Mouse (Mus musculus) embryo, embryonic 10 days (tissue): ENCODE measurements around the gene Gm16867.
"Not testable (repeated sequence)": the region's sequence is repeated elsewhere in the genome, so short reads cannot be mapped to it uniquely, and the experiment has no call there.

Source experiments
- DNase-seq: peaks from one replicate; pipeline ENCODE4 v3.0.0-alpha.2; 2015; ENCODE audit warnings: low spot score

Gm16867 gene

GRCm38 (mm10) chr14:69503174-69503573 lies at the start of gene Gm16867:
Gene Gm16867 (minus strand): TSS chr14:69503362.
- not testable (repeated sequence) for DNase-seq

DNA sequence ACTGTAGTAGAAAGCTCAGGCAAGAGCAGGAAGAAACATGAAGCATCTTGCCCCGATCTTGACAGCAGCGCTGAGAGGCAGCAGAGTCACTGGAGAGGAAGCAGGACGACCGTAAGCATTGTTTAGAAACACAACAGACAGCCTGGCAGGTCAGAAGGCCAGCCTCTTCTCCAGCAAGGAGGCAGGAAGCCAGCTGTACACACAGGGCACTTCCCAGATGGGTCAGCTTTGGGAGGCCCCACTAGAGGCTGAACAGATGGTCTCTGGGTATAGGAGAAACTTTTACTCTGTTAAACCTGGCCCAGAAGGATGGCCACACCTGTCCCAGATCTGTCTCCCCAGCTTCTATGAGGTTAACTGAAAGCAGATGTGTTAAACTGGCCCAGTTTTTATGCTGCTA lies 44.1 kb upstream of the Gm16867 start:
- not testable (repeated sequence) for DNase-seq

DNA sequence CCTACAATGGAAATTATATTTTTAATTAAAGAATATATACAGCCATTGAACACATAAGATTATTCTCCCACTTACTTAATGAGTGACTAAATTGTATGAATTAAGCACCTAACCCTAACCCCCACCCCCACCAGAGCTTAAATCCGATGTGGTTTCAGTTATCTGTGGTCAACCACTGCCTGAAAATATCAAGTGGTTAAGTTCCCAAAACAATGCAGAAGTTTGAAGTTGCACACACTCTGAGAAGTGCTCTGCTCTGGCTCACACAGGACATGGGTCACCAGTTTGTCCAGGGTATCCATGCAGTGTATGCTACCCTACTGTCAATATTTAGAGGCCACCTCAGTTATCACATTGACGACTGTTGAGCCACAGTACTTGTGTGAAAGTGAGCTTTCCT lies 41.9 kb upstream of the Gm16867 start:
- not testable (repeated sequence) for DNase-seq

DNA sequence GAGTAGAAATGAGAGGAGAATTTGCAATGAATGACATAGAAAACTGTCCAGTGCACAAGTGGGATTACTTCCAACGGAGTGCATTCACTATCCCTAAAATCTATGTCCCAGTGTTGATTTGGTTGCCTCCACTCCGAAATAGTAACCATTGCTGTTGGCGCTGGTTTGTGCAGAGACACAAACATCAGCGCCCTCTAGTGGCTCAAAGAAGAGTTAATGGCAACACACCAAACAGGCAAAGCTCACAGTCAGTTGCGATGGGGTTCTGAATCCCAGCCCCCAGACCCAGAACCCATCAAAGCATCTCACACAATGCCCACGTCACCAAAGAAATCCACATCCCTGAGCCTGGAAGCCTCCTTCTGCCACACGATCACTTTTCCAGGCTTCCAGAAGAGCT lies 40.9 kb upstream of the Gm16867 start:
- DNase-seq = not testable (repeated sequence)

DNA sequence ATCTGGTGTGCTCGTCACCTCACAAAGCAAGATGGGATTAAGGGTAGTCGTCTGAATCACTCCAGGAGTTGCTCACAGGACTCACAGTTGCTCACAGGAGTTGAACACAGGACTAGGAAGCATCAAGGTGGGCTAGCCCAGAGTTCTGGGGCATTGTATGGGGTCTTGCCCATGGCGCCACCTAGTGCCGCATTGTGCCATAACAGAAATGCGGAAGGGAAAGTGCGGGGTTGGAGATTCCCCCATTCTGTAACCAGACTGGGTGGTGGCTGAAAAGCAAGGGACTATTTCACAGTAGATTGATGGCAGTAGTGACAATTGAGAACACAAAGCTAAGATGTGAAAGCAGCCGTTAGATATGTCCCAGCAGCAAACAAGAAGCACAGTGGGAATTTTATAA lies 39.5 kb upstream of the Gm16867 start:
- DNase-seq = not testable (repeated sequence)

- not testable (repeated sequence) for DNase-seq
Observed at GRCm38 (mm10) chr14:69540113-69540512, 37.0 kb upstream of the Gm16867 start.

DNA sequence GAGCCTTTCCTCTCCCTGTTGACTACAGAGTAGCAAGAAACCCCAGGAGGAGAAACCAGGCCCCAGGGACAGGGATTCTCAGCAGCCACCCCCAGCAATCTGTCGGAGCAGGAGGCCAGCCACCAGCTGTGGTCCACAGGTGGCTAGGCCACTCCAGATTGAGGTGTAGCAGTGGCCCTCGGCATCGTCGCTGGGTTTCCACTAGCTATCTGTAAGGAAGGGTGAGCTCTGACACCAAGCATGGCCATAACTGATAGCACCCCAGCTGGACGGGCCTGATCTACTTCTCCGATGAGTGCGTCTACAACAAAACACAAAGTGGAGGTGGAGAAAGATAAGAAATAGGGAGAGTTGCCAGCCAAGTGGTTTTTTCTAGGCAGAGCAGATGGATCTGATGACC lies 33.4 kb upstream of the Gm16867 start:
- DNase-seq = not testable (repeated sequence)

DNA sequence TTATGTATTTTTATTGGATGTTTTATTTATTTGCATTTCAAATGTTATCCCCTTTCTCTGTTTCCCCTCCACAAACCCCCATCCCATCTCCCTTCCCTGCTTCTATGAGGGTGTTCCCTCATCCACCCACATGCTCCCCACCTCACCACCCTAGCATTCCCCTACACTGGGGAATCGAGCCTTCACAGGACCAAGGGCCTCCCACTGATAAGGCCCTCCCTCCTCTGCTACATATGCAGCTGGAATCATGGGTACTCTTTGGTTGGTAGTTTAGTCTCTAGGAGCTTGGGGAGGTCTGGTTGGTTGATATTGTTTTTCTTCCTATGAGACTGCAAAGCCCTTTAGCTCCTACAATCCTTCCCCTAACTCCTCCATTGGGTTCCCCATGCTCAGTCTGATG lies 23.0 kb upstream of the Gm16867 start:
- DNase-seq = not testable (repeated sequence)

DNA sequence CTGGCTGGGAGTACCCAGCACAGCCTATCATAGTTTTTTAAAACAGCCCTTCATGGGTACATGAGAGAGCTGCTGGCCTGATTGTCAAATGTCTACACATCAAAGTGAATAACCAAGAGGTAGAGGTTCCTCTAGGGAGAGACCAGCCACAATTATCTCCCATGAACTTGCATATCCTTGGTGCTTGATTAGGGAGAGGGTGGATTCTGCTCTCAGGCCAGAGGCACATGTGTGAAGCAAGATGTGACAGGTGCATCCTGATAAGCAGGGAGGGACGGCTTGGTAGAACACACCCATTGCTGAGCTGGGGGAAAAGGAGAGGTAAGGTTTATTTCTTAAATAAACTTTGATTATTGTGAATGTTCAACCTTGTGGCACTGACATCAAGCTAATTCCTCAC lies 19.8 kb upstream of the Gm16867 start:
- DNase-seq = not testable (repeated sequence)

GRCm38 (mm10) chr14:69520810-69521209 lies 17.6 kb upstream of the Gm16867 start:
- not testable (repeated sequence) for DNase-seq

GRCm38 (mm10) chr14:69512449-69512848 lies 9.3 kb upstream of the Gm16867 start, which contains the start of gene Gm27179:
Gene Gm27179 (minus strand): TSS chr14:69512549.
- DNase-seq = not testable (repeated sequence)

- not testable (repeated sequence) for DNase-seq
Observed at GRCm38 (mm10) chr14:69507000-69507399, 3.8 kb upstream of the Gm16867 start.

DNA sequence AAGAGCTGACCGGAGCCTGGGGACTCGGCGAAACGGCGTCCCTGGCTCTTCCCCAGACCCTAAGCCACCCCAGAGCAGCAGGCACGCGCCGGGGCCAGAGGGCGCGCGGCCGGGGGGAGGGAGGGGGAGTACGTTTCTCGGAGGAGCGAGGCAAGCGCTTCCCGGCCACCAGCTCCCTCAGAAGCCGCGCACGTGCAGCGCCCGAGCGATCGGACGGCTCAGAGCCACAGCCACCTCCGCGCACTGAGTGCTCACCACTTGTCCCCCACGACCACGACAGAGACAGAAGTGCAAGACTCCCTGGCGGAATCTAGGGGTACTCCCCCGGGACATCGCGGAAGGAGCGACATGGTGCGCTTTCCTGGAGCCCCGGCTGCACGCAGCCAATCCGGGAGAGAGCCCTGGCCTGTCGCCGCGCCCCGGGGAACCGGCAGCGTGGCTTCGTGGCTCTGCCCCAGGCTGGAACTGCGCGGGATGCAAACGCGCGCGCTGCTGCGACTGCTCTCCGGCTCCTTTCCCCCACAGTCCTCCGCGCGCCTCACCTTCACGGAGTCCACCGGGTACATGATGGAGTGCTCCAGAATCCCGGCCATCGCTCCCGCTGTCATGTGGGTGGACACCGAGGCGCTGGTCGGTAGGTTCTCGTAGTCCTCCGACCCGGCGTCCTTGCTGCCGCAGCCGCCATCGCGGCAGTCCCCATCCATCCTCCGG lies 567 bp downstream of the Gm16867 start:
- not testable (repeated sequence) for DNase-seq

GRCm38 (mm10) chr14:69496259-69496658 lies 6.9 kb downstream of the Gm16867 start:
- DNase-seq = not testable (repeated sequence)

DNA sequence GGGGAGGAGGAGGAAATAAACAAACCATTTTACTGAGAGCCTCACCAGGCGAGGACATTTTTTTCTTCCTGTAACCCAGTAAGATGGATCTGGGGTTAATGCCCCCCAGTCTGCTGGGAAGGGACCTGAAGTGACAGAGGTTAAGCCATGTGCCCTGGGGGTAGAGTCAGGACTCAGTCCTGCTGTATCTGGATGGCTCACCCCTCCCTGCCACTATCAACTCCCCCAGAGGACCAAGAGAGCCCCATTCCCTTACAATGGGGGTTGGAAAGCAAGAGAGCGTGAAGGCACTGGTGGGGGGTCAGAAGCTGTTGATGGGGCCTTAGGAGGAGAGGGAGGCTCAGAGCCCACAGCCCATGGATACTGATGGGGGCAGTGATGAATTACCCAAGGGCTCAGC lies 8.2 kb downstream of the Gm16867 start:
- not testable (repeated sequence) for DNase-seq

GRCm38 (mm10) chr14:69494522-69494921 lies 8.6 kb downstream of the Gm16867 start:
- not testable (repeated sequence) for DNase-seq

DNA sequence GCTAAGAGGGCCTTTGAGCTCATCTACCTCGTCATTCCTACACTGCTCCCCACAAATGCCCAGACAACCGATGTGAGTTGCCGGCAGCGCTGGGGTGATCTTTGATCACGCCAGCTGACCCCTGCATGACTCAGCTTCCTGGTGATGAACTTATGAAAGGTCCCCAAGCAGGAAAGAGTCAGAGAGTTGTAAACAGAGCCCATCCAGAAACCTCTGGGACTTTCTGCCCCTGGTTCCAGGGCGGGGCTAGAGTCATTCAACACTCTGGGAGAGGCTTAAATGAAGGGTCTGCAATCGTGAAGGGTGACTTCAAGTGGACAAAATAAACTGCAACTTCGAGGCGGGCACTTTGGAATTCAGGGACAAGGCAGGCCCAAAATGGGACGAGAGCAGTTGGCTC lies 15.2 kb downstream of the Gm16867 start:
- DNase-seq = not testable (repeated sequence)

- DNase-seq = not testable (repeated sequence)
Observed at GRCm38 (mm10) chr14:69485466-69486135, 17.6 kb downstream of the Gm16867 start.

GRCm38 (mm10) chr14:69473941-69474646 lies 29.1 kb downstream of the Gm16867 start:
- DNase-seq = not testable (repeated sequence)

DNA sequence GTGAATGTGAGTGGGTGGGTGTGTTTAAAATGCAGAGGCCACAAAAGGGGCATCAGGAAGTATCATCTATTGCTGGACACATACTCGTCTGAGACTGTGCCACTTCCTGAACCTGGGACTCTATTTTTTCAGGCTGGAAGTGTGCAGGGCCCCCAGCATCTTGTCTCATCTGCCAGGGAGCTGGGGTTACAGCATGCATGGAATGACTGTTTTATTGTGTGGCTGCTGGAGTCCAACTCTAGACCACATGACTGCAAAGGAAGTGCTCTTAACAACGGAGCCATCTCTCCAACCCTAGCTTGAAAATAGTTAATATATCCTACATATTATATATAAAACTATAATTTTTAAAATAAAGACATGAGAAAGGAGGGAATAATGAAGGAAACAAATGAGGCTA lies 29.8 kb downstream of the Gm16867 start:
- DNase-seq = not testable (repeated sequence)

DNA sequence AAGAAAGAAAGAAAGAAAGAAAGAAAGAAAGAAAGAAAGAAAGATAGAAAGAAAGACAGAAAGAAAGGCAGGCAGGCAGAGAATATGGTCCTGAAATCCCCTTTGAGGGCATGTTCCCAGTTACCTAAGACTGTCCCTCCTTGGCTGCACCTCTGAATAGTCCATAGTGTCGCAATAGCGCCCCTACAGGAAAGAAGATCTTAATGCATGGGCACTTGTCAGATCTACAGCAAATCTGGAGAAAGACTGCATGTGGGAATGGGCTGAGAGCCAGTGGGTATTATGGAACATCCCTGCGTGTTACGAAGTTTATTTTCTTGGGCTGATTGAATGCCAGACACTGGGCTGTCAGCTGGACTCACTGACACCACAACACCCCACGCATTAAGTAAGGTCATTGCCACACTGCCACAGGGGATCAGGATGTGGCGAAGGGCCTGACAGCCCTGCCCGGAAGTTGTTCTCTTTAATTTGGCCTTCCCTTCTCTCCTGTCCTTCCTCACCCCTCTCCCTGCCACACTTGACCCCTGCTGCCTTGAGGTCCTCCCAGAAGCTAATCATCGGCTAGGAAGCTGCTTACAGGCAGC lies 32.9 kb downstream of the Gm16867 start:
- not testable (repeated sequence) for DNase-seq
